Mouse (Mus musculus) liver, adult 2 months (tissue): ENCODE measurements around the gene Litaf.

Experiments used
- CTCF ChIP-seq: fragments of 200-500 bp; IDR thresholded peaks from 2 replicates; pipeline ENCODE4 v1.5.1; 2011; ENCODE audit warnings: low read depth, low read length, control low read depth
- POLR2A ChIP-seq: fragments of 200-500 bp; IDR thresholded peaks from 2 replicates; pipeline ENCODE4 v1.6.1; 2011; ENCODE audit warnings: low read length, control low read depth; ENCODE audit not compliant: insufficient read depth; ENCODE audit errors: extremely low read depth

DNA sequence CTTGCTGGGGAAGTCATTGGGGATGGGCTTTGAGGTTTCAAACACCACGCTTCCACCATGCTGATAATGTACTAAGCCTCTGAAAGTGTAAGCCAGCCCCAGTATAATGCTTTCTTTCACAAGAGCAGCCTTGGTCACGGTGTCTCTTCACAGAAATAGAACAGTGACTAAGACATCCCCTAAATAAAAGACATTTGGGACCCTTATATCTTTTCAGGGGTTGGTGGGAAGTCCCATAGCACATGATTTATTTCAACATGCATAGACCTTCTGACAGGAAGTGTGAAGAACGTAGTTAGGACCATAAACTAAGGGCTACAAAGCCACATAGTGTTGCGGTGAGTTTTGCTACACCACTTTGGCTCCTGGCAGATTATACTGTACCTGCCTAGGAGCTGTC, 69.4 kb downstream of the Litaf start:
- no peak for TF ChIP-seq CTCF
- TF ChIP-seq POLR2A, result no peak
